Mouse (Mus musculus) kidney, postnatal 0 days (tissue): Measurements from ENCODE around the gene Hdac4. TPM values are rescaled to one million over a fixed set of nuclear protein-coding genes. Genes with fewer than 3 reads are reported as not detected.

ENCODE experiments used
- ATAC-seq: fragments of 200-750 bp; cut with Nextera tagmentation; replicated peaks from 2 replicates; pipeline ENCODE4 v1.8.0; 2017; ENCODE audit warnings: low read depth, moderate number of reproducible peaks, moderate TSS enrichment, moderate library complexity; ENCODE audit not compliant: low FRiP score
- DNase-seq: peaks from one replicate; pipeline ENCODE4 v3.0.0-alpha.2; 2016; ENCODE audit warnings: low spot score
- H3K27ac ChIP-seq: fragments of 300-500 bp; sonication (generic); 2 replicates; pipeline ENCODE4 v1.5.1; 2014; ENCODE audit warnings: mild to moderate bottlenecking
- H3K27me3 ChIP-seq: fragments of 300-500 bp; sonication (generic); 2 replicates; pipeline ENCODE4 v1.6.1; 2014; ENCODE audit warnings: low read length, mixed read lengths; ENCODE audit not compliant: insufficient read depth
- H3K36me3 ChIP-seq: fragments of 300-500 bp; sonication (generic); 2 replicates; pipeline ENCODE4 v1.6.1; 2014; ENCODE audit warnings: low read length, mixed read lengths; ENCODE audit not compliant: insufficient read depth
- H3K4me1 ChIP-seq: fragments of 300-500 bp; sonication (generic); replicated peaks from 2 replicates; pipeline ENCODE4 v1.6.1; 2014; ENCODE audit warnings: antibody characterized with exemption, low read length, mixed read lengths; ENCODE audit not compliant: insufficient read depth
- H3K4me2 ChIP-seq: fragments of 300-500 bp; sonication (generic); 2 replicates; pipeline ENCODE4 v1.6.1; 2014; ENCODE audit warnings: mild to moderate bottlenecking, low read length, moderate library complexity, mixed read lengths
- H3K4me3 ChIP-seq: fragments of 300-500 bp; sonication (generic); replicated peaks from 2 replicates; pipeline ENCODE4 v1.5.1; 2014; ENCODE audit warnings: low read depth, low read length
- H3K9ac ChIP-seq: fragments of 300-500 bp; sonication (generic); 2 replicates; pipeline ENCODE4 v1.6.1; 2014; ENCODE audit warnings: low read depth, low read length
- H3K9me3 ChIP-seq: fragments of 300-500 bp; sonication (generic); replicated peaks from 2 replicates; pipeline ENCODE4 v1.6.1; 2016; ENCODE audit warnings: low read length, inconsistent platforms, mixed read lengths
- CTCF ChIP-seq: IDR thresholded peaks from 2 replicates; pipeline ENCODE4 v1.5.1; 2016; ENCODE audit warnings: antibody characterized with exemption, low read depth, mild to moderate bottlenecking, moderate library complexity
- WGBS: fragments of 180-500 bp; shearing (Covaris S2); extraction: QIAGEN DNeasy Blood & Tissue Kit; methylation state at CpG from one replicate; pipeline ENCODE4 v1.1.7; 2014; 5-methylcytosine and 5-hydroxymethylcytosine counted together
- polyA plus RNA-seq: library from polyadenylated mRNA; unstranded; fragments of >200 nt; fragmentation: Nextera tagmentation; extraction: Ambion mirVana; gene quantifications from 2 replicates; pipeline ENCODE4 v1.2.1, GENCODE M21; 2015

Gene Hdac4
- polyA plus RNA-seq, 1 experiment from 2014 or later, result 13.9 TPM

DNA sequence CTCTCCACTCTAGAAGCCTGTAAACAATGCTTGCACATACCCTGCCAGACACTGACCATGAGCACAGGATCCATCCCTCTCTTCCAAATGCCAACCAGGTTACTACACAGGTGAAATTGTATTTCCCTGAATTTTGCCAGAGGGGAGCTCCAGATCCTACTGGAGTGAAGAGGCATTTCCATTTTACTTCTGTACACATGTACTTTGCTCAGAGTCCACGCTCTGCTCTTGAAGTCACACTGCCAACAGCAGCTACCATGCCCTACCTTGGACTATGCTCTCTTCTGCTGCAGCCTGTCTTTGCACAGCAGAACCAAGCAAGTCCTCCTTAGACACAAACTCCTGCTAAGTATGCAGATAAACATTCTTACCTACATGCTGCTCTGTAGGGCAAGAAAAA, 206.6 kb downstream of the Hdac4 start:
- DNase-seq (no peak), ATAC-seq (no peak; the same call in 1 of the 2 replicates)
- no peaks in the 10 kb centered on the region for H3K9me3 ChIP-seq
- TF ChIP-seq CTCF, result no peak
- no peaks in the 10 kb centered on the region for H3K4me1 ChIP-seq
- peaks cover 25% of the 10 kb centered on the region for H3K36me3 ChIP-seq
- no peak overlapping the region for H3K4me3 ChIP-seq
- H3K4me2 ChIP-seq, result no peak overlapping the region
- H3K27ac ChIP-seq, result no peak overlapping the region
- no peak overlapping the region for H3K9ac ChIP-seq
- H3K27me3 ChIP-seq, result no peaks in the 10 kb centered on the region
- 93% methylated on average over 1 of the region's 1 CpGs for WGBS

GRCm38 (mm10) chr1:91987431-91987830, 208.1 kb downstream of the Hdac4 start:
- H3K36me3 ChIP-seq, result peaks cover 34% of the 10 kb centered on the region
- TF ChIP-seq CTCF, result no peak
- ATAC-seq (no peak), DNase-seq (no peak)
- H3K4me3 ChIP-seq, result no peak overlapping the region
- H3K27me3 ChIP-seq, result no peaks in the 10 kb centered on the region
- no peaks in the 10 kb centered on the region for H3K9me3 ChIP-seq
- H3K4me1 ChIP-seq, result no peaks in the 10 kb centered on the region
- 95% methylated on average over 8 of the region's 8 CpGs for WGBS
- no peak overlapping the region for H3K27ac ChIP-seq
- H3K4me2 ChIP-seq, result no peak overlapping the region
- no peak overlapping the region for H3K9ac ChIP-seq

DNA sequence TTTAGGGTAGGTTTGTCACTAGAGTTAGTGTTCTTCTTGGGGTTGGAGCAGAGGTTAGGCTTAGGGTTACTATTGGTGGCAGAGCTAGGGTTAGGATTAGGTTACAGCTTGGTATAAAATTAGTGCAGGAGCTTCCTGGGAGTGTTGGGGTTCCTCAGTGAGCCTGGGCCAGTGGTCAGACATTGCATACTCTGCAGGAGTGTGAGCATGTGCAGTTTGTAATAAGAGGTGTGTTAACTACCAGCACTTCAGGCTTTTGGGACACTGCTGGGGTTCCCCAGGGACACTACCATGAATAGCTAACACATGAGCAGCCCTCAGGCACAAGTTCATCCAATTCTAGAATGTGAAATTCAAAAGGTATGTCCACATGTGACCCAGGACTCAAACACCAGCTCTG, 209.7 kb downstream of the Hdac4 start:
- ATAC-seq, result no peak

DNA sequence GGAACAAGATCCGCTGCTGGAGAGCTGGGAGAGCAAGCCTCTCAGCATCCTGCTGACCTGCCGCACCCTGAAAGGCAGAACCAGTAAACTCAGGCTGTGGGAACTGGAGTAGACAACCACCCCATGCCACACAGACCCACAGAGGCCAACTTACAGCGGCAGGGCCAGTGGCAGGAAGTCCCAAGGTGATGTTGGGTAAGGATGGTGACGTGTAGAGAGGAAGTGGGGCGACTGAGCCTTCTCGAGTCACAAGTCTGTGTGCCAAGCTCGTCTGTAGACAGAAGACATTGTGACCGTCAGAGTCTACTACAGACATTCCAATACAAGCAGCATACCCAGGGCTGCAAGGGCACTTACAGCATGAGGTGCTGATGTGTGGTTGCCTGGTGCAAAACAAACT, 211.0 kb downstream of the Hdac4 start:
- H3K4me2 ChIP-seq, result no peak overlapping the region
- no peak for TF ChIP-seq CTCF
- DNase-seq, result no peak
- H3K36me3 ChIP-seq, result peaks cover 45% of the 10 kb centered on the region
- no peak overlapping the region for H3K27ac ChIP-seq
- no peak overlapping the region for H3K4me3 ChIP-seq
- no peaks in the 10 kb centered on the region for H3K27me3 ChIP-seq
- ATAC-seq, result no peak
- H3K9ac ChIP-seq, result no peak overlapping the region
- 85% methylated on average over 8 of the region's 8 CpGs for WGBS
- no peaks in the 10 kb centered on the region for H3K9me3 ChIP-seq
- H3K4me1 ChIP-seq, result no peaks in the 10 kb centered on the region

More for the DNA sequence above, 209.7 kb downstream of the Hdac4 start:
- no peak overlapping the region for H3K9ac ChIP-seq
- no peak overlapping the region for H3K4me3 ChIP-seq
- H3K9me3 ChIP-seq, result no peaks in the 10 kb centered on the region
- no peak overlapping the region for H3K4me2 ChIP-seq
- no peak for TF ChIP-seq CTCF
- no peaks in the 10 kb centered on the region for H3K27me3 ChIP-seq
- peaks cover 50% of the 10 kb centered on the region for H3K36me3 ChIP-seq
- no peak for DNase-seq
- H3K4me1 ChIP-seq, result no peaks in the 10 kb centered on the region
- H3K27ac ChIP-seq, result no peak overlapping the region

GRCm38 (mm10) chr1:91981381-91981780, 214.1 kb downstream of the Hdac4 start:
- Histone ChIP-seq H3K9me3 (no peaks in the 10 kb centered on the region), H3K4me2 (no peak overlapping the region), H3K9ac (no peak overlapping the region), H3K4me1 (no peaks in the 10 kb centered on the region), H3K27ac (no peak overlapping the region), H3K4me3 (no peak overlapping the region), H3K27me3 (no peaks in the 10 kb centered on the region), H3K36me3 (peaks cover 34% of the 10 kb centered on the region; the same call in 1 of the 2 replicates)
- 53% methylated on average over 1 of the region's 1 CpGs for WGBS
- TF ChIP-seq CTCF, result peak; percentile 17; the same call in 1 of the 2 replicates
- no peak for ATAC-seq
- no peak for DNase-seq

GRCm38 (mm10) chr1:91978443-91978842, 217.1 kb downstream of the Hdac4 start:
- Histone ChIP-seq H3K27me3 (no peaks in the 10 kb centered on the region), H3K4me3 (no peak overlapping the region), H3K9ac (no peak overlapping the region), H3K27ac (no peak overlapping the region), H3K36me3 (peaks cover 39% of the 10 kb centered on the region), H3K4me2 (no peak overlapping the region), H3K4me1 (no peaks in the 10 kb centered on the region), H3K9me3 (no peaks in the 10 kb centered on the region)
- ATAC-seq (no peak), DNase-seq (no peak)
- TF ChIP-seq CTCF, result 0 out of 2 replicates have a peak, but pooled peaks have one; percentile 17
- 76% methylated on average over 3 of the region's 3 CpGs for WGBS

GRCm38 (mm10) chr1:91968710-91969379, 226.7 kb downstream of the Hdac4 start:
- H3K4me3 ChIP-seq, result no peak overlapping the region
- TF ChIP-seq CTCF, result peak; percentile 67
- no peak overlapping the region for H3K9ac ChIP-seq
- H3K9me3 ChIP-seq, result no peaks in the 10 kb centered on the region
- DNase-seq (peak; percentile 55), ATAC-seq (no peak)
- peaks cover 62% of the 10 kb centered on the region for H3K36me3 ChIP-seq
- H3K27me3 ChIP-seq, result no peaks in the 10 kb centered on the region
- no peak overlapping the region for H3K27ac ChIP-seq
- H3K4me2 ChIP-seq, result no peak overlapping the region
- 55% methylated on average over 5 of the region's 5 CpGs for WGBS
- no peaks in the 10 kb centered on the region for H3K4me1 ChIP-seq
